Mouse (Mus musculus): ENCODE results near the gene Ptch1.

Gene Ptch1

GRCm38 (mm10) chr13:63529602-63530370, 43.6 kb downstream of the Ptch1 start:
- DNase-seq, result no peak

DNA sequence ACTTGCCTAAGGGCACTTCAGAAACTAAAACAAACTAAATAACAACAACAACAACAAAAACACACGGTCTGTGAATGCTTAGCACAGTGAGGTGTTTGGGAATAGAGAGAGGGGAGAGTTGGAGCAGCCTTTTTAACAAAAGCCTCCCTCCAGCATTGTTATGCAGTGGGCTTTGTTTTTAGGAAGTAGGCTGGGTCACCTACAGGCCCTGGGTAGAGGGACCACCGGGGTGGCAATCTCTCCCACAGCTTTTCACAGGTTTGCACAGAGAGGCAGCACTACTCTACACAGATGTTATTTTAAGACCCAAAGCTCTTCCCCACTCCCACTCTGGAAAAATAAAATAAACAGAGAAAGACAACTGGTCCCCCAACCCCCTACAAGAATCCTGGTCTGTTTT, 44.5 kb downstream of the Ptch1 start:
- DNase-seq, result no peak

- no peak for DNase-seq
Observed at GRCm38 (mm10) chr13:63528164-63528675, 45.2 kb downstream of the Ptch1 start.

DNA sequence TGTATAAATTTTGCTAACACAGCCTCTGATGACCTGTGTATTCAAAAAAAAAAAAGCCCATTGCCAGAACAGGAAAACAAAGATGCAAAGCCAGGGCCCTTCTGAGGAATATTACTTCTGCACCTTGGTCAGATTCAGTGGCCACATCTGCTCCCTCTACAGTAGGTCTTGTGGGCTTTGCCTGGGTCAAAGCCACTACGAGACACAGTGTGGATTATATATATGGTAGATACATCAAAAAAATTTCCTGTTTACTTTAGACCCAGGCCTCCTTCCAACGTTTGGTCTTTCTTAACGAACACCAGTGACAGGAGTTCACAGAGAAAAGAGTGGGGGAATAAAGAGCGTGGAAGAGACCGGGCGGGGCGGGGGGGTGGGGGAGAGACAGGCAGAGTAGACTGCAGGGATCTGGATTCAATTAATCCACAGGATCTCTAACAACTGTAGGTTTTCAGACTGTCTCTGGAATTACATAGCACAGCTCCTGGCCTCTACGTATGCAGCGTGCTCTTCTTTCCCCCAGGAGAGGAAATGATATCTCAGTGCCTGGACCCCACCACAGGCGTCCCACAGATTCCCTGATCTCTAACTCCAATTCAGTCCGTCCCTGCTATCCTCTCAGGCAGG, 47.7 kb downstream of the Ptch1 start:
- no peak for DNase-seq

DNA sequence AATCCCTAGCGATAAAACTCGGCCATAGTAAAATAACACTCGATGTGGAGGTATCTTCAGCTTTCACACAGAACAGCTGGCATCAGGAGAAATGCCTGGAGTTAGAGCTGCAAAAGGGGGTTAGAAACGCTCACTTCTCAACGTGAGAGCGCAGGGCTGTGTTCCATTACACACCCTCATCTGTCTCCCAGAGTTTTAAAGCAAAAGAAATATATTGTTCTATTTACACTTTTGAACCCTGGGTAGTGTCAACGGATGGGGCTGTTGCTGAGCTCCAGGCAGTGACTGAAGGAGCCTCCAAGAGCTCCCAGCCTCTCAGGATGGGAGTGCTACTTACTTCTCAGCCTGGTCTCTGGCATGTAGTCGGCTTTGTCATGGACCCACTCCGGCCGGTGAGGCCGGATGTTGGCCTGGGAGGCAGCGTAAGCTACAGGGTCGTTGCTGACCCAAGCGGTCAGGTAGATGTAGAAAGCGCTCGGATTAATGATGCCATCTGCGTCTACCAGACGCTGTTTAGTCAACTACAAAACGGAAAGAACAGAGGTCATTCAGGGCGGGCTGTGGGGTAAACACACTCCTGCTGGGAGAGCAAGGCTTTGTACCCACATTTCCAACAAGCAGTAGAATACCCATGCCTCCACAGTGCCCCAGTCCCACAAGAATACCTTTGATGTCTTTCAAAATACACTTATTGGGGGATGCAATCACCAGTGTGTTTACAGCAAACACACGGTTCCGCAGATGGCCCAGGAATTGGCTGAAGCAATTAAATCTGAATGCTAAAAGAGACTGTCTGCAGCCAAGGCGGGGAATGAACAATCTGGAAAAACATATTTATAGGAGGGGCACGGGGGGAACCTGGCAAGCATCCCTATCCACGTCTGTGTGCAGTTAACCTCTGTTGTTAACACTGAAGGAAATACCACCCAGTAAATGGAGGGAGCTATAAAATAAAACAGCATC, 48.5 kb downstream of the Ptch1 start:
- DNase-seq, result peak; percentile 44

- no peak for DNase-seq
Observed at GRCm38 (mm10) chr13:63524061-63524460, 49.3 kb downstream of the Ptch1 start.

DNA sequence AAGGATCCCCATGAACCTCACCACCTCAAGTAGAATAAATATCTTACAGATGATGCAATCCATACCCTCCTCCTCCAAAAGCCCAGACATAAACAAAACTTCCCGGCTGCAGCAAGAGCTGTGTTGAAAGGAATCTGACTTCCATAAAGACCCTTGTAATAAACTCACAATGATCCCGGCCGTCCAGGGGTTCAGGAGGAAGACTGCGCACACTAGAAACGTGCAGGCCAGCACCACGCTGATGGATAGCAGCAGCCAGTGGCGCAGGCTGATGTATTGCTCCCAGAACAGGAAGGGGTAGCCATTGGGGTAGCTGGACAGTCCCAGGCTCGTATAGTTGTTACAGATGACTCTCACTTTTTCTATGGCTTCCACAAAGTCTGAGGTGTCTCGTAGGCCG, 50.6 kb downstream of the Ptch1 start:
- DNase-seq, result no peak

- DNase-seq, result no peak
Observed at GRCm38 (mm10) chr13:63520110-63520509, 53.3 kb downstream of the Ptch1 start.

DNA sequence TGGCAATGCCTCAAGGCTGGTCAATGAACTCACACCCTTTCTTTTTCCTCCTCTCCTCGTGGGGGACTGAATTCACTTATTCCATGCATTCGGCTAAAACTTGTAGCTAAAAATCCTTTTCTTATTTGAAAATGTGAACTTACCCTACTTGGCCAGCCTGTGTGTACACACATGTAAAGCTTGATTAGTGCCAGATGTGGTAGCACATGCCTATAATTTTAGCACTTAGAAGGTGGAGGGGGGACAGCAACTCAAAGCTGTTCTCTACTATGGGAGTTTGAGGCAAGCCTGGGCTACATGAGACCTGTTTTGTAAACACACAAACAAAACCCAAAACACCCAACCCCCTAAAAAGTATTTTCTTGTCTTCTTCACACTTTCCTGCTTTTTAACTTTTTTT, 56.9 kb downstream of the Ptch1 start:
- DNase-seq, result no peak

- DNase-seq, result no peak
Observed at GRCm38 (mm10) chr13:63515542-63515941, 57.9 kb downstream of the Ptch1 start.

GRCm38 (mm10) chr13:63514931-63515360, 58.5 kb downstream of the Ptch1 start:
- no peak for DNase-seq

- DNase-seq, result no peak
Observed at GRCm38 (mm10) chr13:63513374-63514098, 59.9 kb downstream of the Ptch1 start.

GRCm38 (mm10) chr13:63512411-63512810, 61.0 kb downstream of the Ptch1 start:
- DNase-seq, result no peak

- no peak for DNase-seq
Observed at GRCm38 (mm10) chr13:63507821-63508220, 65.6 kb downstream of the Ptch1 start.

- DNase-seq, result no peak
Observed at GRCm38 (mm10) chr13:63507001-63507556, 66.3 kb downstream of the Ptch1 start.

- DNase-seq, result no peak
Observed at GRCm38 (mm10) chr13:63506364-63506763, 67.0 kb downstream of the Ptch1 start.

DNA sequence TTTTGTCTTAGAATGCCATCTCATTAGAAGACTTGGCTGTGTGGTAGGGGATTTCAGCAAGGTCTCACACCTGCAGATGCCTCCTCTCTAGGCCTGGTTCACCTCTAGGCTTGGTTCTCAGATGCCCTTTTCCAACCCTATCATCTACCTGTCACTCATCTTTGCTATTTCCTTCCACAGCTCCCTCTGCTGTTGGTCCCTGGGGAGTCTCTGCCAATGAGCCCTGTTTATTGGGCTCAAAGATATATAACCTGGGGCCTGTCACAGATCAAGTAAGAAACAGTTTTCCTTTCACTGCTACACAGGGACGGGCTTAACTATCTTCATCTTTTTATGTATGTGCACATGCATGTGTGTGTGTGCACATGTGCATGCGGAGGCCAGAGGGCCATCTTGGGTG, 71.0 kb downstream of the Ptch1 start:
- DNase-seq, result no peak

- no peak for DNase-seq
Observed at GRCm38 (mm10) chr13:63499489-63499888, 73.9 kb downstream of the Ptch1 start.

DNA sequence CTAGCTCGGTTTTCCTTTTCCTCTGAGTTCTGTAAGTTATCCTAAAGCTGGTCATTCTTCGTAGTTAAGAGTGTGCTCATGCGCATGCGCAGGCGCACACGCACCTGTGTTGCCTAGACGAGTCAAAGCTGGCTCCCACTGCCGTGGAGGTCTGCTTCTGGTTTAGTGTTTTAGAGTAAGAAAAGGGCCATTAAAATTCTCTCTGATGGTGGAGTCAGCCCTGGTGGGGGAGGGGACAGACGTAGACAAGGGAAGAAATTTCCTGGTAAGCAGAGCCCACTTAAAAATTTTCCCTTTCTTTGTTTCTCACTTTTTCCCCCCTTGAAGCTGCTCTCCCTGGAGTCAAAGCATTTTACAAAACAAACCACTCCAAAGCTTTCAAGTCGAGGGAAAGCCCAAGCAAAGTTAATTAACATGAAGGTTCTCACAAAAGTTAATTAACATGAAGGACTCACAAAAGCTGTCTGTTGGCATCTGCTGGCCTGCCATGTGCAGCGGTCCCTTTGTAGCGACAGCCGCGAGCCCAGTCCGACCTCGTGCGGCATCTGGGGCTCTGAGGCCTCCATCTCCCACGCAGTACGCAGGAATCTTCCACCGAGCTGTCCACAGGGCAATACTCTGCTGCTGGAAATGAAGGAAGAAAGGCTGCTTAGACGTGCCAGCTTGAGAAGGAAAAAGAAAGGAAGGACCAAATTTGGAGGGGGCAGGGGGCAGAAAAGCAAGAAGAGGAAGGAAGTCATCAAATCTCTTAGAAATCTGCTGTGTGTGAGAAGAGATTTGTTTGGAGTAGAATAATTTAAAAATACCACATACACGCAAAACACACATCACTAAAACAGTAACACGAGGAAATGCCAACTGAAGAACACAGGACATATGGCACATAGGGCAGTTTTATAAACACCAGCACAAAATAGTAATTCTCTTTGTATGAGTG, 76.5 kb downstream of the Ptch1 start, which contains the start of gene Fancc:
TSS of gene Fancc (minus strand) at position 633 of the 937 bp plus-strand sequence.
- DNase-seq, result peak; percentile 22

DNA sequence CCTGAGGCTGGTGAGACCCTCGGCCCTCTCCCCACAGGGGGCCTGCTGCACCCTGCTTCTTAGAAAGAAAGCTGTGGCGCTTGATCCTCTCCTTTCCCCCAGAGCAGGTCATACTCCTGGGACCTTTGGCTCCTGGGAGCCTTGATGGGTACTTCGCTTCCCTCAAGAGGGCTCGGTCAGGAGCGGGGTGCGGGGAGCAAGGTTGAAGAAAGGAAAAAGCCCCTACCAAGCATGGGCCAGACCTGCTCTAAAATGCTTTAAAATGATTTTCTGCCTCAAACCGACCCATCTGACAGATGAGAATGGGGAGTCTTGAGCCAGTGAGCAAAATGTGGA, 85.7 kb downstream of the Ptch1 start:
- DNase-seq, result no peak
